Mouse (Mus musculus): ENCODE results near the gene Mcu.

Mcu gene

GRCm38 (mm10) chr10:59537579-59537978, 78.9 kb downstream of the Mcu start:
- no peak for DNase-seq (ENCODE audit: low read depth)

DNA sequence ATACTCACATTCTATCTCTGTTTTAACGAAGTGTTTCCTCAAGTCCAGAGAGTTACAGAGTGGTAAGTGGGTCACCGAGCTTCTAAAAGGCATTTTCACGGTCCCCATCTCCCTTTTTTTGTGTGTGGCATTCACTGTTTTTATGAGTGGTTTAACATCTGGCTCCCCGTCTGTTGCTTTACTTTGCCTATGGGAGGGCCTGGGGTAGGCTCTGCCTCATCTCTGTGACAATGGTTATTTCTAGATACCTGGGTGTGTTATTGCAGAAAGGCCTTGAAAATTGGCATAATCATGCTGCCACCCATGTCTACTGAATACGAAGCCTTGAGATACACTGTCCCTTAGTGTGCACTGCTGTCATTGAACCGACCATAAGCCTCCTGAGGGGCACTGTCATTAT, 84.2 kb downstream of the Mcu start:
- DNase-seq (ENCODE audit: low read depth) = no peak

- DNase-seq (ENCODE audit: low read depth) = no peak
These were observed 88.7 kb downstream of the Mcu start for GRCm38 (mm10) chr10:59527819-59528218.

DNA sequence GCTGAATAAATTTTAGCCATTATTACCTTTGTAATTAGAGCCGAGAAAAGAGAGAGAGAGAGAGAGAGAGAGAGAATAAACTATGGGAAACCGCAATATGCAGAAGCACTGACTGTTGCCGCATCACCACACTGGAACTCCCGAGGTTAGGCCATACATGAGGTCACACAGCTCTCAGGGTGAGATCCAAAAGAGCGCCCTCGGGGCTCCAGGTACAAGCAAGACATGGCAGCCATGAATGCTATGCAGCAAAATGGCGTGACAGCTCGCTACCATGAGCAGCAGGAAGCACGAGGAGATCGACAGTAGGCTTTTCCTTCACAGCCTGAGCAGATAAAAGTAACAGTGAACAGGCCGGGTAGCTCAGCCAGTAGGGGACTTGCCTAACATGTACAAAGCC, 89.2 kb downstream of the Mcu start:
- no peak for DNase-seq (ENCODE audit: low read depth)

GRCm38 (mm10) chr10:59524675-59525074, 91.8 kb downstream of the Mcu start:
- DNase-seq (ENCODE audit: low read depth) = no peak

DNA sequence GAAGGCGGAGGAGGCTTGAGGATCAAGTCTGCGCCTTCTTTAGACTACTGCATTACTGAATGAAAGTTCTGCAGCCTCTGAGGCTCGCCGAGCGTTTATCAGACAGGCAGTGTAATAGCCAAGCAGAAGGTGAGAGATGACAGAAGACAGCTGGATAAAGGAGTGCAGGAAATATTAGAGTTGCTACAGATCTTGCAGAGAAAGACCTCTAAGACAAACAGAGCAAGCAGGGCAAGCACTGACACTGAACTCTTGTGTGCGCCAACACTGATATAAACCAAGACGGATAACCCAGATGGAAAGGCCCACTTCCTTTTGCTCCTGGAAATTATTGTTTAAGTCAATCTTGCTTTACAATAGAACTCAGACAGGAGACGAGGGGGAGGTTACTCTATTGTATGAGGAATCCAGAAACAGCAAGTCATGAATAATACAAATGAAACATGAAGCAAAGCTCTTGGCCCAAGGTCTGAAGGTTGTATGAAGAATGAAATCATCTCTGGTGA, 92.6 kb downstream of the Mcu start:
- DNase-seq (ENCODE audit: low read depth) = no peak

DNA sequence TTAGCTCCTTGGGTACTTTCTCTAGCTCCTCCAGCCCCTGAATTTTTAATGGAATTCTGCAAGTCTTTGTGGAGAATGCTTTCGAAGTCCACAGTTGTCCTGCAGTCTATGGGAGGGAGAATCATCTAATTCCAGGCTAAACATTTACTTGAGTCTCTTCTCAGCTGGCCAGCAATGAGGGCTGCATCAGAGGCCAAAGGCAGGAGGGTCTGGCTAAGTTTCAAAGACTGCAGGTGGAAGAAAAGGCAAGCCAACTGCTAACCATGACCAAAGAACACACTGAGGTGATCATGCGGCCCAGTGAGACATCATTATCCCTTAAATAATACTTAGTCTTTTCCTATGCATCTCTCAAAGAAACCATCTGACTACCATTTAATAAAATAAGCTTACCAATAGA, 95.8 kb downstream of the Mcu start:
- no peak for DNase-seq (ENCODE audit: low read depth)

- DNase-seq (ENCODE audit: low read depth) = no peak
These were observed 97.1 kb downstream of the Mcu start for GRCm38 (mm10) chr10:59519411-59519810.

DNA sequence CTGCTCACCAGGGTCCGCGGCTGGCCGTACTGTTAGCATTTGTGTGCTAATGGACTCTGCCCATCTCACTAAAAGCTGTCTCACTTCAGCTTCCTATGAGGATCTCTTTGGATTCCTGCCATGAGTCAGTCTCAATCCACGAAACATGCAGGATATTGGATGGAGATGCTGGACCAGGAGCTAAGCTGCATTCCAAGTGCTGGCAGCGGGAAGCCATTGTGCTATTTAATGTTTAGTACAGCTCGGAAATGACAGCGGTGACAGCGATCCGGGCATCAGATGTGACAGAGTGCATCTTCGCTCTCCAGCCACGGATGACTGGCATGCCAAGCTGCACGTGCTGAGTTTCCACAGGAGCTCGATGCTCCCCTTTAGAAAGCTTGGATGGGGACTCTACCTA, 99.3 kb downstream of the Mcu start:
- DNase-seq (ENCODE audit: low read depth) = no peak

- DNase-seq (ENCODE audit: low read depth) = peak; percentile 63
These were observed 101.6 kb downstream of the Mcu start for GRCm38 (mm10) chr10:59514739-59515464.

DNA sequence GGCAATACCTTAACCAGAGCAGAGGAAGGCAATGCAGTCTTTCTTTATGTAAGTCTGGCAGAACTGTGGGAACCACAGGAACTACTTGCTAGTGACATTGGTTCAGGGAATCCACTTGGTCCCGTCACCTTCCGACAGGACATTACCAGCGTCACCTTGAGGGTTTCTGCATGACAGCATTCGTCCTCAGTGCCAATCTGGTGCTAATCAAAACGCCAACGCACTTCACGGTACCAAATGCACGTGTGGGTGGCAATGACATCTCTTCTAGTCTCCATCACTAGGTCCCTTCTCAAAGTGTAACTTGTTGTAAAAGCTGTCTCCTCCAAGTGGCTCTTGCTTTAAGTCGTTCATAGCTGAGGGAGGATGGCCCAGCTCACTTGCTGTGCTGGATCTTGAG, 104.3 kb downstream of the Mcu start:
- DNase-seq (ENCODE audit: low read depth) = no peak

DNA sequence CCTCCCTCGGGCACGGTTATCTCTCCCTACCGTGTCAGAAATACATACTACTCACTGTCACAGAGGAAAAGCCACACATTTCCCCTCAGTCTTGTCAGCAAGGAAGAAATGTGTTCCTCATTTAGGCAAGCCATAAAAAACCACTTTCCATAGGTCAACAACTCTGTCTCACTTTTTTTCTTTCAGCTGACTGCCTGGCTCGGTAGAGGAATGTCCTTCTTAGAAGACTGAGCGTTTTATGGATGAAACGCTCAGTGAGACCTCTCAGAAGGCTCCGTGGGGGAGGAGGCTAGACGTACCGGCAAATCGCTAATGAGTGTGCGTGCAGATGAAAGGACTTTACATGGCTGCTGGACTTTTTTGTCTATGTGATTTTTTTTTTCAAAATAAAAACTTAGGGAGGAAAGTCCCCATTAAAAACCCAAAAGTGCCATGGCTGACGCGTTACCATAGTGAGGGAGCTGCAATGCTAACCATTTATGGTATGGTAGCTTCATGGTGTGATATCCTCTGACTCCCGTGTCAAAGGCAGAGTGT, 105.0 kb downstream of the Mcu start:
- peak; percentile 25 for DNase-seq (ENCODE audit: low read depth)

DNA sequence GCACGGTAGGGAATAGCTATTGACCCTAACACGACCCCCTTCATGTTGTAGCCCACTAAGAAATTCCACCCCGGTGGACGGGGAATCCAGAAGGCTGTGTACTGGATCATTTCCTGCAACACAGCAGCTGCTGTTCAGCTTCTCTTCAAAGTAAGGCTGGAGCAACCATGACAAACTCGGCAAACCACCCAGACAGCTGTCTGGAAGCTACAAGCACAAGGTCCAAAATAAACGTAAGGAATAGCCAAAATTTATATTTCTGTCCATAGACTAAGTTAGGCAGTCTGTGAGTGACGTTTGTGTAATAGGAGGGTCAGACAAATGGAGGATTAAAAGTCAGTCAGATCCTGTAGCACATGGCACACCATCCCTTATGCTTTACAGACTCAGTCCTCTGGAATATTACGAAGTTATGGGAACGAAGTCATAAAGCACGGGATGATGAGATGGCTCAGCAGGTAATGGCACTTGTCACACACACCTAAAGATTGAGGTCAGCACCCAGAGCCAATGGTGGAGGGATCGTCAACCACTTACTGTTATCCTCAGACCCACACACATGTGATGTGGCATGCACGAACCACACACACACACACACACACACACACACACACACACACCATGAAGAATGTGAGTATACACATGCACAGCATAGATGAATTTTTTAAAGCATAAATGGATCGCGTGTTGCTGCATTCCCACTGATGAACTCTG, 105.6 kb downstream of the Mcu start:
- DNase-seq (ENCODE audit: low read depth) = no peak

DNA sequence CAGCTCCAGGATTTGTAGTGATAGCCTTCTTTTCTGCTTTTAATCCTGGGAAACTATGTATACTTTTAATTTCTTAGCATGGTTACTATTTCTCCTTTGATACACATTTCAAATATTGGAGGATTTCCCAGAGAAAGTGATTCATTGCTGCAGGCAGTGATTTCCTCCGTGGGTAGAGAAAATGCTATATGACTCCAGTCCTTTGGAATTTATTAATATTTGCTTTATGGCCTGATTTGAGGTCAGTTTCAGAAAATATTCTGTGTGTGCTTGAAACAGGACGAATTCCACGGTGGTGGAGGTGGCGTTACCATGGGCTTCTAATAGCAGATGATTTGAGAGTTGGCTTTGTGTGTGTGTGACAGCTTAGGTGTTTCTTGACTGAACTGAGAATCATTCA, 107.3 kb downstream of the Mcu start:
- DNase-seq (ENCODE audit: low read depth) = no peak

- DNase-seq (ENCODE audit: low read depth) = no peak
These were observed 109.8 kb downstream of the Mcu start for GRCm38 (mm10) chr10:59506711-59507110.

DNA sequence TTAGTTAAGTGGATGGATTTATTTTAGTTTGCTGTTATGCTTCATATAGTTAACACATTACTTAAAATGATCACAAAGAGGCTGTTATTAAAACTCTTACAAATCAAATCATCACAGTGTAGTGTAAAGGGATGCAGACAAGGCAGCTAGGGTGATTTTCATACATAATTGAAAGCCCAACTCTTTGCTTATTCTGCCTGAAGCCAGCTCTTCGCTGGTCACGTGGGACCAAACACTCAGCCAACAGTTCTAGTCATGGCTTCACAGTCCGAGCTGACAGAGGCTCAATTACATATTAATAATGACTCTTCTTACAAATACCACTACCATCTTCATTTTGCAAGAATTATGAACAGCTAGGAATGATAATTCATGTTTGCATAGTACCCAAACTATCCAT, 112.2 kb downstream of the Mcu start:
- no peak for DNase-seq (ENCODE audit: low read depth)

DNA sequence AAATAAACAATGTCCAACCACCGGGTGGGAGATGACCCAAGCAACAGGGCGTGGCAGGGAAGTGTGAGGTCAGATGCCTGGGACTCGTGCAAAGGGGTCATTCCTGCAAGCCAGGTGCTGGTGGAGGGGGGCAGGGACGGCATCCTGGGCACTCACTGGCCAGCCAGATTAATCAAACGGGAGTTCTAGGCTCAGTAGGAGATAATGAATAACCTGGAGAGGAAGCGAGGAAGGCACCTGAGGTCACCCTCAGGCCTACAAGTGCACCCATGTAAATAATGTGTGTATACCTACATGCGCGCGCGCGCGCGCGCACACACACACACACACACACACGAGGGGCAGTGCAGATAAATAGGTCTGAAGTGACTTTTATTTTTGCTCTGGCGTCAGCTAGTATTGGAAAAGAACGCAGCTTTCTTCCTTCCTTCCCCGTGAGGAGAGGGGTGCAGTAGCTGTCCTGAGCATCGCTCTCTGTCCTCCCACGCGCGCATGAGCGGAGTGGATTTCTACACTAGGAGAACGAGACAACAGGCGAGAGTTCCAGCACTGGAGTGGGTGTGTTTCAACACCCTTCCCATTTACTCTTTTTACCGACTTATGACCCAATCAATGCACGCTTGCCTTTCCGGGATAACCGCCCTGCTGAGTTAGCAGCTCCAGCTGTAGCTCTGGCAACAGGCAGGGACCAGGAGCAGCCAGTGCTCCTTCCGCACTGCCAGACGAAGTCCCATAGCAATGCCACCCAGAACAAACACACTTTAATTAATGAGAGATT, 112.9 kb downstream of the Mcu start:
- DNase-seq (ENCODE audit: low read depth) = no peak

DNA sequence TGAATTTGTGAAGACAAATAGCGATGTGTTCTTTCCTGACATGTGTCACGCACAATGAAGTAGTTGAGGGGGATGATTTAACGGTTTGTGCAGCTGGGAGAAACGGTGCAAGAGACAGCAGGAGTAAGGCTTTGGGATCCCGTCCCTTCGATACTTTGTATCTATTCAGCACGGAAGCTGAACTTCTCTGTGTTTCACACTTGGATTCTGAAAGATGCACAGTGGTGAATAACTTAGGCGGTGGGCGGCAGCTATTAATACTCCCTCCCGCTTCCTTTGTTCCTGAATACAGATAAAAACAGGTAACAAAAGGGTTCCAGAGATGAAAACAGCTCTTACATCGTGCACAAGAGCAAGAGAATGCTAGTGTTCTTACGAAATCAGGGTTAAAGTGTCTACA, 114.1 kb downstream of the Mcu start:
- DNase-seq (ENCODE audit: low read depth) = no peak

- DNase-seq (ENCODE audit: low read depth) = no peak
These were observed 114.7 kb downstream of the Mcu start for GRCm38 (mm10) chr10:59501761-59502160.

- DNase-seq (ENCODE audit: low read depth) = no peak
These were observed 116.3 kb downstream of the Mcu start for GRCm38 (mm10) chr10:59500225-59500624.

GRCm38 (mm10) chr10:59497019-59497418, 119.5 kb downstream of the Mcu start:
- peak; percentile 19 for DNase-seq (ENCODE audit: low read depth)

DNA sequence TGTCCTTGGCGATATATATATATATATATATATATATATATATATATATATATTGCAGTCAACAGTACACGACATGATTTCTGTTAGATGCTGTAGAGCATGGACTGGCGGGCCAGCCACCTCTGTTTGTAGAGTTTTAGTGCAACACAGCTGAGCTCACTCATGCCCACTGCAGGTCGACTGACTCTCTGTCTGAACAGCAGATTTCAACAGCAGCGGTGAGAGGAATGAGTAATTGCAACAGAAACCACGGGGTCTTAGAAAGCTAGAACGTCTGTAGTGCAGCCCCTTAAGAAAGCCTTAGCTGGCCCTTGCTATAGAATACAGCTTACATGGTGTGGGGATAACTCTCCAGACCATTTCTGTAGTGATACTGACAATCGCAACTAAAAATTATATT, 121.6 kb downstream of the Mcu start:
- peak; percentile 63 for DNase-seq (ENCODE audit: low read depth)

- DNase-seq (ENCODE audit: low read depth) = peak; percentile 74
These were observed 122.4 kb downstream of the Mcu start for GRCm38 (mm10) chr10:59494044-59494443.

Data from 416B (cell line).